Mouse (Mus musculus) midbrain, embryonic 16.5 days (tissue): ENCODE measurements at regions not wholly inside any gene's neighbourhood (a gene's known extent, or its start where the extent isn't known, plus 50 kb on each side); places are given as distances from the start of the nearest gene placed in this dataset.
A peak's percentile ranks its signal among the peaks of the same experiment; 100 is the strongest.

Experiments used
- ATAC-seq: fragments of 200-750 bp; cut with Nextera tagmentation; 2 replicates; pipeline ENCODE4 v1.8.0; 2017; ENCODE audit warnings: moderate TSS enrichment
- H3K27ac ChIP-seq: fragments of 300-500 bp; sonication (generic); 2 replicates; pipeline ENCODE4 v1.5.1; 2014; ENCODE audit warnings: mild to moderate bottlenecking, low read length, mixed read lengths
- H3K27me3 ChIP-seq: fragments of 300-500 bp; sonication (generic); 2 replicates; pipeline ENCODE4 v1.6.1; 2014; ENCODE audit warnings: low read depth, low read length, mixed read lengths; ENCODE audit not compliant: control insufficient read depth, insufficient read depth
- H3K36me3 ChIP-seq: fragments of 300-500 bp; sonication (generic); 2 replicates; pipeline ENCODE4 v1.6.1; 2014; ENCODE audit warnings: mild to moderate bottlenecking, low read length, moderate library complexity, mixed read lengths; ENCODE audit not compliant: control insufficient read depth, insufficient read depth
- H3K4me1 ChIP-seq: fragments of 300-500 bp; sonication (generic); 2 replicates; pipeline ENCODE4 v1.6.1; 2014; ENCODE audit warnings: mild to moderate bottlenecking, low read length, mixed read lengths; ENCODE audit not compliant: control insufficient read depth, insufficient read depth
- H3K4me2 ChIP-seq: fragments of 300-500 bp; sonication (generic); 2 replicates; pipeline ENCODE4 v1.6.1; 2014; ENCODE audit warnings: mild to moderate bottlenecking, low read length, mixed read lengths
- H3K4me3 ChIP-seq: fragments of 300-500 bp; sonication (generic); 2 replicates; pipeline ENCODE4 v1.5.1; 2014; ENCODE audit warnings: low read depth, mild to moderate bottlenecking, low read length, moderate library complexity, mixed read lengths
- H3K9ac ChIP-seq: fragments of 300-500 bp; sonication (generic); 2 replicates; pipeline ENCODE4 v1.6.1; 2014; ENCODE audit warnings: low read depth, low read length, mixed read lengths
- H3K9me3 ChIP-seq: fragments of 300-500 bp; sonication (generic); replicated peaks from 2 replicates; pipeline ENCODE4 v1.6.1; 2014; ENCODE audit warnings: mild to moderate bottlenecking, low read length, mixed read lengths; ENCODE audit not compliant: control insufficient read depth, poor library complexity, severe bottlenecking
- WGBS: fragments of 180-500 bp; shearing (Covaris S2); extraction: QIAGEN DNeasy Blood & Tissue Kit; methylation state at CpG from one replicate; pipeline ENCODE4 v1.1.7; 2014; 5-methylcytosine and 5-hydroxymethylcytosine counted together

DNA sequence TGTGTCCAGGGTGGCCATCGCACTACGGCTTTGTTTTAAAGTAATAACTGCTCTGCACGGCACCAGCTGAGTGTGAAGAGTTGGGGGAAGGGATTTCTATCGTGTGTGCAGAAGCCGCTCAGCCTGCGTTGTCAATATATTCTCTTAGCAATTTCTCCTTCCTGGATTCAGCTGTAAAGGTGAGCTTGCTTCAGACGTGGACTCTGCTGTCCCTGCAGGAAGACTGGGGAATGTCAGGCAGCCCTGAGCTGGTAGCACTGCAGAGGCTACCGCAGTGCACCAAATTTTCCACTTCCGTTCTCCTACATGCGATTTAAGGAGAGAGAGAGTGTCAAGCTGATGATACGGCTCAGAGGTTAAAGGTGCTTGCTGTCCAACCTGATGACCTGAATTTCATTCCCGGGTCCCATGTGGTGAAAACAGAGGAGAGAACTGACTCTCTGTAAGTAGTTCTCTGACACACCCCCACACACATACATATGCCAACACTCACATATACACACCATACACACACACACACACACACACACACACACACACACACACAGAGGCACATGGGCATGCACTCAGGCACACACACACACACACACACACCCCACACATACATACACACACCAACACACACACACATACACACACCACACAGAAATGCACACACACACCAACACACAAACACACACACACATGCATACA lies 59.9 kb upstream of the Prelid3b start:
- Histone ChIP-seq H3K27ac (no peak overlapping the region), H3K27me3 (no peaks in the 10 kb centered on the region), H3K9ac (no peak overlapping the region), H3K4me3 (no peak overlapping the region), H3K4me1 (no peaks in the 10 kb centered on the region), H3K9me3 (no peaks in the 10 kb centered on the region), H3K4me2 (no peak overlapping the region), H3K36me3 (no peaks in the 10 kb centered on the region)
- 54% methylated on average over 12 of the region's 12 CpGs for WGBS
- ATAC-seq = peak; percentile 95

DNA sequence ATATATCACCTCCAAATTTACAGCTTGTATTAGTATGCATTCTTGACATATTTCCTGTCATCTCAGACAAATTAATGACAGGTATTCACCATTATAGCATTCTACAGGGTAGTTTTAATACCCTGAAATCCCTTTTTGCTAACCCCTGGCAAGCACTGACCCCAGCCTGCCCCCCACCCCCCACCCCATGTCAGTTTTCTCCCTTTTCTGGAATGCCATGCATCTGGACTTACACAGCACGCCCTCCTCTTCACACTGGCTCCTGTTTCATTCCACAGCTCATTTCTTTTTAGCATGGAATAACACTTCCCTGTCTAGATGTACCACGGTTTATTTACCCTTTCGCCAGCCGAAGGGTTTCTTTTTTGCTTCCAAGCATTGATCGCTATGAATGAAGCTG lies 67.8 kb upstream of the Prelid3b start:
- peaks cover 4% of the 10 kb centered on the region for H3K9me3 ChIP-seq
- no peak for ATAC-seq
- H3K27me3 ChIP-seq = no peaks in the 10 kb centered on the region
- H3K36me3 ChIP-seq = no peaks in the 10 kb centered on the region
- H3K9ac ChIP-seq = no peak overlapping the region
- H3K4me3 ChIP-seq = no peak overlapping the region
- WGBS = 83% methylated on average over 5 of the region's 5 CpGs
- H3K27ac ChIP-seq = no peak overlapping the region
- no peaks in the 10 kb centered on the region for H3K4me1 ChIP-seq
- H3K4me2 ChIP-seq = no peak overlapping the region

DNA sequence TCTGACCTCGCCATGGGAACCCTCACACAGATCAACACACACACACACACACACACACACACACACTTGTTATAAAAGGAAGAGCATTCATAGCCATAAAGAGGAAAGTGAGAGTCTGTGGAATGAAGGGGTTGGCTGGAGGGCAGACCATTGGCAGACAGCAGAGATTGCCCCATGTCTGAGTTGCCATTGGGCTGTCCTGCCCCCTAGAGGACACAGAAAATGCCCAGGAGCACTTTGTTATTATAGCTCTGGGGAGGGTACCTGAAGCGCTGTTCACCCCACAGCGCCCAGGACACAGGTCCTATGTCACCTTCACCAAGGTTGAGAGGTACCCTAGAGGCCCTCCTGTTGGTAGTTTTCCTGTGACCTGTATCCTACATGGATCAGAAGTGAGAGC lies 74.3 kb upstream of the Prelid3b start:
- no peak overlapping the region for H3K4me2 ChIP-seq
- no peaks in the 10 kb centered on the region for H3K4me1 ChIP-seq
- no peaks in the 10 kb centered on the region for H3K27me3 ChIP-seq
- no peak overlapping the region for H3K27ac ChIP-seq
- H3K4me3 ChIP-seq = no peak overlapping the region
- no peaks in the 10 kb centered on the region for H3K36me3 ChIP-seq
- H3K9me3 ChIP-seq = peaks cover 2% of the 10 kb centered on the region
- H3K9ac ChIP-seq = no peak overlapping the region
- ATAC-seq = no peak
- 88% methylated on average over 3 of the region's 3 CpGs for WGBS

DNA sequence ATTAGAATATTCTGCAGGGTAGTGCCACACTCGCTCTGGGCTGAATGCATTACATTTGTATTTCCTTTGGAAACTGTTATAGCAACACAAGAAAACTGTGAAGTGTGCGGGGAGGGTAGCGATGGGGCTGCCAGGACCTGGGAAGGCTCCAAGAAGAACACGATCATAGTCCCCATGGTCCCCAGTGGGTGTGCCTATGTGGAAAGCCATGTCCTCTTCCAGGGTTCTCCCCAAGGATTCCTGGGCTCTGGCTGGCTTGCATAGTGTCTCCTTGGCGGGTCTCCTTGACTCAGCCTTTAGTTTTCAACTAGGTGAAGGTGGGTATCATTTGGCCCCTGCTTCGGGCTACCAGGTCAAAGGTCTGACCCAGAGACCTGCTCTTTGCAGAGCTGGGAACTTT lies 74.8 kb upstream of the Prelid3b start:
- no peak overlapping the region for H3K9ac ChIP-seq
- H3K4me2 ChIP-seq = no peak overlapping the region
- no peaks in the 10 kb centered on the region for H3K4me1 ChIP-seq
- no peaks in the 10 kb centered on the region for H3K9me3 ChIP-seq
- H3K27me3 ChIP-seq = no peaks in the 10 kb centered on the region
- no peaks in the 10 kb centered on the region for H3K36me3 ChIP-seq
- WGBS = 89% methylated on average over 6 of the region's 6 CpGs
- no peak for ATAC-seq
- no peak overlapping the region for H3K27ac ChIP-seq
- no peak overlapping the region for H3K4me3 ChIP-seq

DNA sequence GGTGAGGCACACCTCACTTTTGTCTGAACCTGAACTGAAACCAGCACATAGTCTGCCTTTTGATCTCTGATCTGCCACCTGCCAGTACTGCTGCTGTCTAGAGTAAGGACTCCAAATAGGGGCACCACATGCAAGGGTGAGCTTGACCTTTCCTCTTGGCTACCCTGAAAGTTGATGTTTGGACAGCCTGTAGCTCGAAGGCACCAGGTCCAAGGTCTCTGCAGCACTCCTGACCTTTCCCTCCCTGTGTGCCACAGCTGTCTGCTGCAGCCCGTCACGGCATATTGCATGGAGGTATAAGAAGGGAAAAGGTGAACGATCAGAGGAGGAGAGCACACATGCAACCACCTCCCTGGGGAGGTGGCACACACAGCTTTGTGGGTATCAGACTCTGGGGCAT lies 75.9 kb upstream of the Prelid3b start:
- H3K36me3 ChIP-seq = no peaks in the 10 kb centered on the region
- no peak for ATAC-seq
- no peak overlapping the region for H3K4me3 ChIP-seq
- H3K4me1 ChIP-seq = no peaks in the 10 kb centered on the region
- H3K9me3 ChIP-seq = no peaks in the 10 kb centered on the region
- H3K4me2 ChIP-seq = no peak overlapping the region
- H3K9ac ChIP-seq = no peak overlapping the region
- no peaks in the 10 kb centered on the region for H3K27me3 ChIP-seq
- 71% methylated on average over 4 of the region's 4 CpGs for WGBS
- no peak overlapping the region for H3K27ac ChIP-seq

DNA sequence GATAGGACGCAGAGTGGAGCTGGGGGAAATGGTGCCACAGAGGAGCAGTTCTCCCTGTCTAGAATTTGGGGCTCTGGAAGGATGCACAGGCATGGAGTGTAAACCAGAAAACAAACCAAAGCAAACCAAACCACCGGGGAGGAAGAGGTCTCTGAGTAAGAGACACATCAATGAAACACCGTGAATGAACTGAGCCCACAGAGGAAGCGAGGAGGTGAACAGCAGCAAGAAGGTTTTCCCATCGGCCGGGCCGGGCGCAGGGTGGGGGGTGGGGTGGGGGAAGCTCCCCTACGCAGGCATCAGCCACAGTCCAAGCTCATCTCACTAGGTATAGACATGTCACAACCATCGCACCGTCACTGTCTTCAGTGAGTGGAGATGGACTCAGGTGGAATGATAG lies 82.9 kb upstream of the Prelid3b start:
- WGBS = 93% methylated on average over 11 of the region's 11 CpGs

DNA sequence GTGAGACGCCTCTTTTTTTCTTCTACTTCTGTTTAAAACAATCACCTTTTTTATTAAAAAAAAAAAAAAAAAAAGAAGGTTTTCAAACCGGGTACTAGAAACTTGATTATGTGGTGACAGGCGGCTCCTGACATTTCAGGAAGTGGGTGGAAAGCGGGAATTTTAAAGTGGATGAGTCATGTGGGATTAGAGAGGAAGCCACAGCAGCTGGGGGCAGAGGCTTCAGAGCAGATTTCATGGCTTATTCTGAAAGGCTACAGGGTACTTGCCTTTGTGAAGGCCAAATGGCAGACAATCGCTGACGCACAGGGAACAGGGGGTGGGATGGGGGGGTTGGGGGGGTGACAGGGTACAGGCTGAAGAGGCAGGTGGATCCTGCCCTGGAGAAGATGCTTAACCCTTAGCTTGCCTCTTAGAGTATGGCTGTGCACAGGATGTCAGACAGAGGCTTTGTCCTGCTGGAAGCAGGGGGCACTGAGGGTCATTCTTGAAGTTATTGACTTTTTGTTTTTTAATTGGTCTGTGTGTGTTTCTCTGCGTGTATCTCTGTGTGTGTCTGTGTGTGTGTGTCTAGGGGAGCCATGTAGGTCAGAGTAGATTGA lies 81.4 kb upstream of the Zfp831 start:
- no peak overlapping the region for H3K9ac ChIP-seq
- peaks cover 18% of the 10 kb centered on the region for H3K4me1 ChIP-seq
- H3K4me3 ChIP-seq = no peak overlapping the region
- no peaks in the 10 kb centered on the region for H3K27me3 ChIP-seq
- no peak overlapping the region for H3K27ac ChIP-seq
- H3K9me3 ChIP-seq = no peaks in the 10 kb centered on the region
- no peak for ATAC-seq
- no peaks in the 10 kb centered on the region for H3K36me3 ChIP-seq
- H3K4me2 ChIP-seq = no peak overlapping the region
- WGBS = 19% methylated on average over 7 of the region's 7 CpGs

More for the DNA sequence above, 82.9 kb upstream of the Prelid3b start:
- Histone ChIP-seq H3K4me3 (no peak overlapping the region), H3K27ac (no peak overlapping the region), H3K4me2 (no peak overlapping the region), H3K4me1 (peaks cover 4% of the 10 kb centered on the region; the same call in 1 of the 2 replicates), H3K9ac (no peak overlapping the region), H3K36me3 (no peaks in the 10 kb centered on the region), H3K9me3 (no peaks in the 10 kb centered on the region), H3K27me3 (no peaks in the 10 kb centered on the region)
- no peak for ATAC-seq

DNA sequence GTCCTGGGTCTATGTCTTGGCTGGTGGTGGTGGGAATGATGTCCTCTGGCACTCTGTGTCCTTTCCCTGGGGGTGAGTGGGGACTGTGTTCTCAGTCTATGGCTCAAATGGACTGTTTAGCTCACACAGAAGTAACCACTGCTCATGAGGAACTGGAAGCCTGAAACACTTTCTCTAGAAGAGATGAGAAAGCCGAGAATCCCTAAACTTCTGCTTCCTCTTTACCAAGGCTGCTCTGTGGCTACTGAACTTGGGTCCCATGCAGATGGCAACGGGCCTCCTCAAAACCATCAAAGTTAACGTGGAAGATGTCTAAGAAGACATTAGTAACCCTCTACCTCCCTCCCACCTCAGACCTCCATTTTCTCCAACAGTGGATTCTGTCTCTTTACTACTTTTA lies 79.4 kb upstream of the Zfp831 start:
- Histone ChIP-seq H3K4me3 (no peak overlapping the region), H3K9ac (no peak overlapping the region), H3K9me3 (no peaks in the 10 kb centered on the region), H3K4me1 (peaks cover 18% of the 10 kb centered on the region), H3K27ac (no peak overlapping the region; the same call in 1 of the 2 replicates), H3K36me3 (no peaks in the 10 kb centered on the region), H3K27me3 (no peaks in the 10 kb centered on the region), H3K4me2 (no peak overlapping the region)
- WGBS = 89% methylated on average over 3 of the region's 3 CpGs
- ATAC-seq = no peak

DNA sequence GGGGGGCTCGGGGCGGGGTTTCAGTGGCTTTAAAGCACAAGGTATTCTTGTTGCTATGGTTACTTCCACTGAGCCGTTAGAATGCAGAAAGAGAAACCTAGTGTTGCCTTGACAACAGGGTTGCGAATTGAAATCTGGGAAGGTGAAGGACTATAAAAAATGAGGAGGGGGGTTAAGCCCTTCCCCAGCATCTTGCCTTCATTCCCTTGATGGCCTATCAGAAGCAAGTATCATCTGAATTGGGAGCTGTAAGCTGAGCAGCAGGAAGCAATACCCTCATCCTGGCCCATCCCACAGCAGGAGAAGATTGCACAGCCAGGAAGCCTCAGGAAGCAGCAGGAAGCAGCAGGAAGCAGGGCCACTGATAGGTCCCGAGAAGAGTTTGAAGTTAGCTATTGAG lies 78.5 kb upstream of the Zfp831 start:
- H3K27me3 ChIP-seq = no peaks in the 10 kb centered on the region
- peak overlapping the region; percentile 16; the same call in 1 of the 2 replicates for H3K9ac ChIP-seq
- H3K9me3 ChIP-seq = no peaks in the 10 kb centered on the region
- 8% methylated on average over 5 of the region's 5 CpGs for WGBS
- H3K4me1 ChIP-seq = peaks cover 14% of the 10 kb centered on the region
- H3K4me2 ChIP-seq = peak overlapping the region; percentile 28
- no peaks in the 10 kb centered on the region for H3K36me3 ChIP-seq
- peak overlapping the region; percentile 82 for H3K27ac ChIP-seq
- no peak overlapping the region for H3K4me3 ChIP-seq
- ATAC-seq = peak; percentile 87
